Mouse (Mus musculus): ENCODE measurements around the gene Asap3.

DNA sequence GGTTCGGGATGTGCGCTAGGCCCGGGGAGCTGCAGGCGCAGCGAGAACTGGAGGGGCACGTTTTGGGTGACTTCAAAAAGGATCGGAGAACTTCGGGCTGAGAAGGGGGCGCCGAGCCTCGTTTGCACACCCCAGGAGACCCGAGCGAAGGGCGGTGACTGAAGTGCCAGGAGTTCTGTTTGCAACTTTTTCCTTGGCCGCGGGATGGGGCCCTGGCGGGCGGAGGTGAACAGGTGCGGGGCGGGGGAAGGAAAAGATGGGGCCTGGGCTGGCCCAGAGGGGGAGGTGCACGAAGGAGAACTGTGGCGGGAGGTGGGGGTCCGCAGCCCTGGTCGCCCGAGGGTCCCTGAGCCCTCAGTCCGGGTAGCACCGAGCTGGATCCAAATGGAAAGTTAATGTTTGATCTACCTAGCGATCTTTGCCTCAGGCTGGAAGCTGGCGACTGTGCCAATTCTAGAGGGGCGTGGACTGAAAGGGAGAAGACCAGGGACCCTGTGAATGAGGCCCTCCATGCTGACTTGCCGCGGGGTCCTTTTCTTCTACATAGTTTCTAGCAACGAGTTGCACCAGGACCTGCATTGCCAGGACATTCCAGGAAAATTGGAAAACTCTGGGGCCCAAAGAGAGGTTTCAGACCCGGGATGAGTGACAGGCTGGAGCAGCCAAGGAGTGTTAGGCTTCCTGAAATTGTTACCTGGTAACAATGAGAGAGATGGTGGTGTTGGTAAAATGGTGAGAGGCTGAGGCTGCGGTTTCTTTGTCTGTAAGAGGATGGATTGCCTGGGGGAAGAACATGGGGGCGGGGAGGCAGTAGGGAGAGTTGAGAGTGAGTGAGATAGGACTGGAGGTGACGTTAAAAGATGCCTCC, 42.5 kb downstream of the Asap3 start:
- TF ChIP-seq CTCF (IDR thresholded peaks at IDR 0.05; ENCODE audit: low read depth), result no peak
- TF ChIP-seq EP300 (IDR thresholded peaks at IDR 0.05; ENCODE audit: low read depth), result no peak

All from liver, postnatal 0 days (tissue).